Mouse (Mus musculus) left cerebral cortex, adult 11 months (tissue): ENCODE measurements around the gene Zfp277.

Experiments
- DNase-seq: peaks from one replicate; pipeline ENCODE4 v3.0.0; 2022; ENCODE audit warnings: low spot score

The Zfp277 gene

GRCm38 (mm10) chr12:40378621-40379537 lies 66.8 kb downstream of the Zfp277 start:
- DNase-seq: no peak

GRCm38 (mm10) chr12:40351879-40352278 lies 93.8 kb downstream of the Zfp277 start:
- DNase-seq: no peak

- no peak for DNase-seq
Measured at GRCm38 (mm10) chr12:40348251-40348650, 97.5 kb downstream of the Zfp277 start.

GRCm38 (mm10) chr12:40347060-40347698 lies 98.5 kb downstream of the Zfp277 start:
- DNase-seq: no peak

- DNase-seq: no peak
Measured at GRCm38 (mm10) chr12:40341443-40341842, 104.3 kb downstream of the Zfp277 start.

GRCm38 (mm10) chr12:40335303-40335702 lies 110.4 kb downstream of the Zfp277 start:
- DNase-seq: no peak

GRCm38 (mm10) chr12:40331467-40331866 lies 114.2 kb downstream of the Zfp277 start:
- DNase-seq: no peak

GRCm38 (mm10) chr12:40327012-40327660 lies 118.6 kb downstream of the Zfp277 start:
- no peak for DNase-seq

GRCm38 (mm10) chr12:40325582-40325981 lies 120.1 kb downstream of the Zfp277 start:
- DNase-seq: no peak

GRCm38 (mm10) chr12:40324819-40325218 lies 120.9 kb downstream of the Zfp277 start:
- no peak for DNase-seq

GRCm38 (mm10) chr12:40315146-40315545 lies 130.6 kb downstream of the Zfp277 start:
- DNase-seq: no peak

- no peak for DNase-seq
Measured at GRCm38 (mm10) chr12:40303960-40304359, 141.7 kb downstream of the Zfp277 start.

- no peak for DNase-seq
Measured at GRCm38 (mm10) chr12:40298636-40299035, 147.1 kb downstream of the Zfp277 start.

- DNase-seq: no peak
Measured at GRCm38 (mm10) chr12:40286539-40286938, 159.2 kb downstream of the Zfp277 start.

GRCm38 (mm10) chr12:40280596-40281325 lies 164.9 kb downstream of the Zfp277 start:
- no peak for DNase-seq

GRCm38 (mm10) chr12:40277581-40277980 lies 168.1 kb downstream of the Zfp277 start:
- DNase-seq: no peak

GRCm38 (mm10) chr12:40274931-40275330 lies 170.8 kb downstream of the Zfp277 start:
- no peak for DNase-seq

GRCm38 (mm10) chr12:40273339-40273738 lies 172.4 kb downstream of the Zfp277 start:
- DNase-seq: no peak

- DNase-seq: no peak
Measured at GRCm38 (mm10) chr12:40272710-40273109, 173.0 kb downstream of the Zfp277 start.

- no peak for DNase-seq
Measured at GRCm38 (mm10) chr12:40268313-40268712, 177.4 kb downstream of the Zfp277 start.
